Mouse (Mus musculus): ENCODE results near the gene Ascc1.

GRCm38 (mm10) chr10:59988036-59988435 is 14.6 kb upstream of the Ascc1 start:
- TF ChIP-seq CTCF (IDR thresholded peaks at IDR 0.05; ENCODE audit: low read depth) = no peak
- no peak for TF ChIP-seq EP300 (IDR thresholded peaks at IDR 0.05; ENCODE audit: low read depth)

Measured in liver, postnatal 0 days (tissue).